Mouse (Mus musculus) liver, embryonic 11.5 days (tissue): ENCODE measurements around the gene 2310039H08Rik. TPM values are rescaled to one million over a fixed set of nuclear protein-coding genes. Genes with fewer than 3 reads are reported as not detected.

Experiments used
- ATAC-seq: fragments of 200-750 bp; cut with Nextera tagmentation; replicated peaks from 2 replicates; pipeline ENCODE4 v1.8.0; 2017; ENCODE audit warnings: moderate number of reproducible peaks, mild to moderate bottlenecking, moderate TSS enrichment, moderate library complexity; ENCODE audit not compliant: low FRiP score
- DNase-seq: peaks from one replicate; pipeline ENCODE4 v3.0.0-alpha.2; 2017; ENCODE audit warnings: low spot score
- H3K27ac ChIP-seq: fragments of 300-500 bp; sonication (generic); 2 replicates; pipeline ENCODE4 v1.5.1; 2014; ENCODE audit warnings: mild to moderate bottlenecking, low read depth, low read length, control low read depth
- H3K27me3 ChIP-seq: fragments of 300-500 bp; sonication (generic); replicated peaks from 2 replicates; pipeline ENCODE4 v1.6.1; 2014; ENCODE audit warnings: low read length, mixed read lengths; ENCODE audit not compliant: control insufficient read depth, insufficient read depth
- H3K36me3 ChIP-seq: fragments of 300-500 bp; sonication (generic); 2 replicates; pipeline ENCODE4 v1.6.1; 2014; ENCODE audit warnings: mild to moderate bottlenecking, low read length, moderate library complexity, mixed read lengths; ENCODE audit not compliant: control insufficient read depth, insufficient read depth
- H3K4me1 ChIP-seq: fragments of 300-500 bp; sonication (generic); replicated peaks from 2 replicates; pipeline ENCODE4 v1.6.1; 2014; ENCODE audit warnings: low read length, mixed read lengths; ENCODE audit not compliant: control insufficient read depth, insufficient read depth
- H3K4me2 ChIP-seq: fragments of 300-500 bp; sonication (generic); 2 replicates; pipeline ENCODE4 v1.6.1; 2014; ENCODE audit warnings: mild to moderate bottlenecking, control low read depth, moderate library complexity
- H3K4me3 ChIP-seq: fragments of 300-500 bp; sonication (generic); 2 replicates; pipeline ENCODE4 v1.5.1; 2014; ENCODE audit warnings: low read depth, low read length, control low read depth
- H3K9ac ChIP-seq: fragments of 300-500 bp; sonication (generic); 2 replicates; pipeline ENCODE4 v1.6.1; 2014; ENCODE audit warnings: low read depth, low read length, control low read depth
- H3K9me3 ChIP-seq: fragments of 300-500 bp; sonication (generic); 2 replicates; pipeline ENCODE4 v1.6.1; 2016; ENCODE audit warnings: low read length, inconsistent platforms, mixed read lengths; ENCODE audit not compliant: control insufficient read depth
- WGBS: fragments of 180-500 bp; shearing (Covaris S2); extraction: QIAGEN DNeasy Blood & Tissue Kit; methylation state at CpG from one replicate; pipeline ENCODE4 v1.1.7; 2014; 5-methylcytosine and 5-hydroxymethylcytosine counted together
- polyA plus RNA-seq: library from polyadenylated mRNA; unstranded; fragments of >200 nt; fragmentation: Nextera tagmentation; extraction: Ambion mirVana; gene quantifications from 2 replicates; pipeline ENCODE4 v1.2.1, GENCODE M21; 2014

2310039H08Rik gene
- polyA plus RNA-seq, 1 experiment from 2014 or later = 82.5 TPM

DNA sequence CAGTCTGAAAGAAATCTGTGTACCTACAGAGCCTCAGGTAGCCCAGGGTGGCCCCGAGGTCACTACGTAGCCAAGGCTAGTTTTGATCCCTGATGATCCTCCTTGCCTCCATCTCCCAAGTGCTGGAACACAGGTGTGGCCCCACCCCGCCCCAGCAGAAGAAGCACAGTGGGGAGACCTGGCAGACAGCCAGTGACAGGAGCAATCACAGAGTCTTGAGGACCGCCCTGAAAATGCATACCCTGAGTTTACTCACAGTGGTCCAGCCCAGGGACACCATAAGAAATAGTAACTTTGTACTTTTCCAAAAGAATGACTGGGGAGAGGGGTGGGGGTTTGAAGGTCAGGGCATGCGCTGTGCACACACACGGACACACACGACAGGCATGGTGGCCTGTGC is 48.2 kb downstream of the 2310039H08Rik start:
- peaks cover 30% of the 10 kb centered on the region for H3K4me1 ChIP-seq
- no peaks in the 10 kb centered on the region for H3K27me3 ChIP-seq
- WGBS = 96% methylated on average over 7 of the region's 7 CpGs

More for the DNA sequence above, 48.2 kb downstream of the 2310039H08Rik start:
- ATAC-seq (no peak), DNase-seq (no peak)
- H3K27ac ChIP-seq = no peak overlapping the region
- H3K9me3 ChIP-seq = no peaks in the 10 kb centered on the region
- H3K4me3 ChIP-seq = no peak overlapping the region
- H3K9ac ChIP-seq = no peak overlapping the region
- no peak overlapping the region for H3K4me2 ChIP-seq
- peaks cover 26% of the 10 kb centered on the region for H3K36me3 ChIP-seq

Other genes with a start within 250 kb of the 2310039H08Rik start
- gene Cul9, start 226.2 kb upstream of the 2310039H08Rik start, polyA plus RNA-seq = 1.1 and 1.2 TPM in 2 replicates
- 5.6 and 9.2 TPM in 2 replicates for gene Srf, start 216.5 kb upstream of the 2310039H08Rik start, polyA plus RNA-seq
- gene Ptk7, start 143.1 kb upstream of the 2310039H08Rik start, polyA plus RNA-seq = 24.5 and 24.7 TPM in 2 replicates
- gene Klc4, start 126.6 kb upstream of the 2310039H08Rik start, polyA plus RNA-seq = 10.8 and 12.3 TPM in 2 replicates
- gene Mrpl2, start 126.4 kb upstream of the 2310039H08Rik start, polyA plus RNA-seq = 151 and 165 TPM in 2 replicates
- gene Cul7, start 122.3 kb upstream of the 2310039H08Rik start, polyA plus RNA-seq = 24.1 and 28.2 TPM in 2 replicates
- 52.0 and 56.5 TPM in 2 replicates for gene Rrp36, start 98.3 kb upstream of the 2310039H08Rik start, polyA plus RNA-seq
- 119 and 121 TPM in 2 replicates for gene Mea1, start 93.8 kb upstream of the 2310039H08Rik start, polyA plus RNA-seq
- gene Klhdc3, start 91.7 kb upstream of the 2310039H08Rik start, polyA plus RNA-seq = 121 and 128 TPM in 2 replicates
- gene Ppp2r5d, start 67.5 kb upstream of the 2310039H08Rik start, polyA plus RNA-seq = 73.9 and 80.4 TPM in 2 replicates
- gene Pex6, start 61.2 kb upstream of the 2310039H08Rik start, polyA plus RNA-seq = 19.9 and 20.5 TPM in 2 replicates
- 6.2 and 6.7 TPM in 2 replicates for gene Gnmt, start 43.5 kb upstream of the 2310039H08Rik start, polyA plus RNA-seq
- 55.8 and 60.8 TPM in 2 replicates for gene Cnpy3, start 20.4 kb upstream of the 2310039H08Rik start, polyA plus RNA-seq
- 0.94 and 1.0 TPM in 2 replicates for gene Ptcra, start 8.9 kb upstream of the 2310039H08Rik start, polyA plus RNA-seq
- gene Rpl7l1, start 10.0 kb downstream of the 2310039H08Rik start, polyA plus RNA-seq = 195 and 201 TPM in 2 replicates
- 6.3 and 7.4 TPM in 2 replicates for gene Bicral, start 85.8 kb downstream of the 2310039H08Rik start, polyA plus RNA-seq
- gene Tbcc, start 118.0 kb downstream of the 2310039H08Rik start, polyA plus RNA-seq = 43.5 and 43.7 TPM in 2 replicates
- gene Prph2, start 137.8 kb downstream of the 2310039H08Rik start, polyA plus RNA-seq = not detected in 2 replicates
- 19.1 and 20.7 TPM in 2 replicates for gene Ubr2, start 237.9 kb downstream of the 2310039H08Rik start, polyA plus RNA-seq